Mouse (Mus musculus) gastrocnemius, postnatal 36 days (tissue): ENCODE data around the gene Lrmda. TPM values are rescaled to one million over a fixed set of nuclear protein-coding genes. Genes with fewer than 3 reads are reported as not detected.

Experiments
- DNase-seq, 2 experiments: peaks; one replicate each; pipeline ENCODE4 v3.0.0; 2022
- intact Hi-C: fragments of 180-260 bp; cut with DNase I; formaldehyde crosslinking; loops from one replicate; pipeline ENCODE4 v1.15.1; 2025
- microRNA-seq, 2 experiments: library from miRNA; unstranded; fragments of <30 nt; microRNA quantifications; one replicate each; pipeline ENCODE4 v1.2.0; 2021
- total RNA-seq, 2 experiments: library from RNA; stranded (reverse); gene quantifications; 2 replicates each; pipeline ENCODE4 v1.2.3; 2021

Gene Lrmda
- total RNA-seq, 2 experiments from 2014 or later = 1.7 to 2.8 TPM

GRCm38 (mm10) chr14:23041002-23041401, 1021.5 kb downstream of the Lrmda start:
- no peak for DNase-seq
- intact Hi-C loops = loop anchor here (10.0 kb wide), 2 partner anchors 216 to 466 kb away; no protein-coding TSS in a partner anchor

- no peak for DNase-seq
- intact Hi-C loops = loop anchor here (5.0 to 10.0 kb wide), 4 partner anchors 221 to 1078 kb away; no protein-coding TSS in a partner anchor
These were observed 1025.8 kb downstream of the Lrmda start for GRCm38 (mm10) chr14:23045322-23045721.

DNA sequence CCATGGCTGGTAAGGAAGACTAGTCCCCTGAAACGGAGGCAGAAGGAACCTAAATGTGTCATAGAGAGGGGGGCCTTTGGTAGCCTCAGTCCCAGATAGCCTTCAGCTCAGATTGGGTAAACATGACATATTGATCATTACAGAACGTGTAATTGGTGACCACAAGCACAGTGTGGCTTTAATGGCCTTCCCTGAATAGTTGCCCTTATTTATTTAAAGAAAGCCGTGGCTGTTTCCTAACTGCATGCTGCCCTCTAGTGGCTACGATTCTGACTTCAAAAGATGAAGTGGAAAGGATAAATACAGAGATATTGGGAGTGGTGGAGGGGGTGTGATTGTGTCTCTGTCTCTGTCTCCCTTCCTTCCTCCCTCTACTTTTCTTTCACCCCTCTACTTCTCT, 1026.8 kb downstream of the Lrmda start:
- peak in 1 of 2 experiments; percentile 57 for DNase-seq
- intact Hi-C loops = loop anchor here (5.0 to 10.0 kb wide), 4 partner anchors 222 to 1079 kb away; no protein-coding TSS in a partner anchor

DNA sequence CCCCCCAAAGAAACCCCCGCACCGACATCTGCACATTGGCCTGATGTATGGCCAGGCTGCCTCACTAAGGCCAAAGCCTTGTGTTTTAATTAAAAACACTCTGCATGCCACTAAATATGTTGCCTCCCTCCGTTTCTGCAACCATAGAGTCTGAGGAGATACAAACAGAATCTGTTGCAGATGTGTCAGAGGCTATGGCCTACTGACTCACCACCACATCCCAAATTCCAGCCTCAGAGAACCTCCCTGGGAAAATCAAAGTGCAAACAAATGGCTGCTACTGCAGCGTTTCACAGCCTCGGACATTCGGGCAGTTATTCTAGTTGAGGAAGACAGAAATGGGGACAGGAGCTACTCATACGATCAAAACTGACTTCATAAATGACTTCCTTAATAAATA, 1031.9 kb downstream of the Lrmda start:
- no peak for DNase-seq
- intact Hi-C loops = no loop called here

GRCm38 (mm10) chr14:23052833-23053592, 1033.5 kb downstream of the Lrmda start:
- intact Hi-C loops = no loop called here
- DNase-seq = no peak

DNA sequence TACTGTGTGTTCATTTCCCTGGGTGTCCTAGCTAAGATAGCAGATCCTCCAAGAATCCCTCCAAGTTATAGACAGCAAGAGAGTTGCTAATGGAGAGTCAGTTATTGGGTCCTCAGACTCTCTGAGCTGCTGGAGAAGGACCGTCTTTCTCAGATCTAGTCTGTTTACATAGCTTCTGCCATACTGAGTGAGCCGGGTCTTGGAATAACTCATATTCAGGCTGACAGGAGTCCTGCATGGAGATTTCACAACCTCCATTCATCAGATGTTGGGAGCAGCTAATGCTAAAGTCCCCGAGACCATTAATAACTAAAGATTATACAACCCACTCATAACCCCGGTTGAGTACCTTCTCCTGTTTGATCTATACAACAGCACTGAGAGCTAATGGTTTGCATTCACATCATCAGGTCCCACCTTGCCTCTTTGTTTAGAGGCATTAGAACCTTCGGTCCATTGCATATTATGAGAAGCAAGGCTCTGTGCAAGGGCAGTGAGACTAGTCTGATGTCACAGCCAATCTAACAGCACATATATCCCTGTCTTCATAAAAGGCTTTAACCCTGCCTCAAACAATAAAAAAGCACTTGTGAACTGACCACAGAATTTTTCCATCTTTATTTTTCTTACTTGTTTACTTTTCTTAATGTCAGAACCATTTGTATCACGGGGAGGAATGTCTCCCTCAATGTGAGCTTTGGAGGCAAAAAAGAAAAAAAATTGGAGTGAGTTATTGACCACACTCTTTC, 1037.9 kb downstream of the Lrmda start:
- intact Hi-C loops = no loop called here

GRCm38 (mm10) chr14:23057987-23058386, 1038.5 kb downstream of the Lrmda start:
- no peak for DNase-seq
- intact Hi-C loops = no loop called here

More for the DNA sequence above, 1037.9 kb downstream of the Lrmda start:
- DNase-seq = no peak

GRCm38 (mm10) chr14:23078719-23079118, 1059.2 kb downstream of the Lrmda start:
- intact Hi-C loops = no loop called here

DNA sequence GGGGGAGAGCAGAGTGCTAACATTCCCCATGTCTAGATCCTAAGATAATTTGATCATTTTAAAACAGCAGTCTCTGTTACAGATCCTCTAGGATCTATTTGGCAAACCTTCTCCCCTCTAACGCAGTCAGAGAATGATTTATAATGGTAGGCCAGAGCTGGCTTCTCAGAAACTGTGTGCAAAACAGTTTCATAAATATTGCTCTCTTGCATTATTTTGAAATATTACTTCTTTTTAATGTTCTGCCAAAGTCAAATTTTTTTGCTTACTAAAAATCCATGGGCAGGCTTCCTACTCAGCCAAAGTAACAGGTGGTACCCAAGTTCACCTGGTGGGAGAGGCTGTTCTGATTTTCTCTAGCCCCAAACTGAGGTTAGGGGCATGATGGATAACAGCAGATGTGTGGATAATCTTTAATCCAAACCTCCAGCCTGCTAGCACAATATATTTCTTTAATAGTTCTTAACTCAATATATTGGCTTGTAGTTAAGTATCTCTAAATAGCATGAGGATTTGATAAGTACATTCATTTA, 1064.8 kb downstream of the Lrmda start:
- DNase-seq = no peak
- intact Hi-C loops = no loop called here

More at GRCm38 (mm10) chr14:23078719-23079118, 1059.2 kb downstream of the Lrmda start:
- DNase-seq = no peak

DNA sequence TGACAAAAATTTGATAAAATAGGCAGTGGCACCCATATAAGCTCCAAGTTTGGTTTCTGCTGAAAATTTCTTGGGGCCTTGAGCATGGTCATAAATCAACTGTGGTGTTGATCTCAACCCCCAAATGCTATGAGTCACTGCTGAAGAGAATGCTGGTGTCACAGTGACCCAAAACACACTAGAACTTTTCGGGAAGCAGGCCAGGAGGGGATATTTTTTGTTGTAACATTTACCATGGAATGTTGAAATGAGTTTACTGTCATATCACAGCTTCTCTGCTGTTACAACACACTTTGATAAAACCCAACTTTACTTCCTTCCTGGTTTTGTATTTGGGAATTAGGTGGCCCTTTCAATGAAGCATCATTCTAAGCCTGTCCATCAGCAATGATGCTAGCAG, 1065.3 kb downstream of the Lrmda start:
- intact Hi-C loops = no loop called here
- DNase-seq = peak in 1 of 2 experiments; percentile 27

DNA sequence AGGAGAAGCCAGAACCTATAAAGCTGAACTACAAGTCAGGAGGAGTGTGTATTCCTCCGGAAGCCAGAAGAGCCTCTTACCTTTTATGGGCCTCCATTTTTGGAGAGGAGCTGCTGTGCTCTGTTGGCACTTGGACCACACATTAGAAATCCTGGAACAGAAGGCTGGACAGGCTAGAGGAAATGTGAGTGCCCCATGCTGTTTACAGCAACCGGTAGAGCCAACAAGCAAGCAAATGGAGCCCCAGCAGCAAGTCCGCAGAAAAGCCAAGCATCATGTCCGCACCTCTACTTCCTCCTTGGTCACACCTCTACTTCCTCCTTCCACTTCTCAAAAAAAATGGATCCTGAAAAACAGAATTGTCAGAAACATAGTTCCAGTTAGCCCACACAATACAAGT, 1073.8 kb downstream of the Lrmda start:
- intact Hi-C loops = no loop called here
- no peak for DNase-seq

DNA sequence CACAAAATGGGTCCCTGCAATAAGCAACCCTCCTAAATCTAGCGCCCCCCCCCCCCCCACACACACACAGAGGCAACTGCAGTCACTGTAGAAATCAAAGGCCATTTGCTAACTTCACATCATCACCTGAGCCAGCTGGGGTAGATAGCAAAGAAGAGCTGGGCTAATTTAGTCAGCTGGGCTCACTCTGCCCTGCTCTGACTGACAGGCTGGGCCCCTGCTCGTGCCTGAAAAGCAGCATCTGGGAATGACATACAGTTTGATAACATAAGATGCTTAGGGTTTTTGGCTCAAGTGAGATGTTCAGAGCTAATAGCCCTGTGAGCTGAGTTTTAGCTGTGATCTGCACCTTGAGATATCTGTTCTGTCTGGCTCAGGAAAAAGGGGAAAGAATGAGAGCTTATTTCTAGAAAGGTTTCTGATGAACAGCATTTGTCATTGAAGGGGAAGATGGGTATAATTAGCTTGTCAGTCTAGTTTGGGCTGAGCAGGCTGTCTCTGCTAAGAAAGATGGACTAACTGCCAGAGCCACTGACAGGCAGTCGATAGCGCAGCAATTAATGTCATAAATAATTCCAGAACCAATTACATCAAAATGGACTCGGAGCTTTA, 1075.1 kb downstream of the Lrmda start:
- intact Hi-C loops = no loop called here
- no peak for DNase-seq

GRCm38 (mm10) chr14:23095158-23096016, 1075.9 kb downstream of the Lrmda start:
- intact Hi-C loops = no loop called here
- no peak for DNase-seq

DNA sequence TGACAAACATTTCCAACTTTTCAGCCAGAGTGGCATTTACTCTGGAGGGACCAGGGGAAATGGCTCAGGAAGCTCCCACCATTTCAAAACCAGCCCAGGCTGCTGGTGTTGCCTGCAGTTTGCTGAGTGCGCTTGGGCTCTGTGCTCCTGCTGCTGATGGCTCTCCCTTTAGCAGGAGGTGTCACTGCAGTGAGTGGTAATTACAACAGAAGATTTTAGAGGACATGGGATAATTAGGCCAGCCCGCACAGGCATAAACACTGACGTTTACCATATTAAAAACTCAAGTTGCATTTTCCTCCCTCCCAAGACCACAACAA, 1076.5 kb downstream of the Lrmda start:
- intact Hi-C loops = no loop called here
- DNase-seq = no peak

- intact Hi-C loops = no loop called here
- DNase-seq = no peak
These were observed 1076.9 kb downstream of the Lrmda start for GRCm38 (mm10) chr14:23096405-23096804.

Small RNA genes lying within 50 kb of the gene (microRNA-seq; reads per million reads assigned to microRNA genes)
- gene Gm27532 = 0 reads per million in 2 experiments

Other genes starting within 250 kb of the Lrmda start
- gene Vdac2, start 194.5 kb upstream of the Lrmda start, total RNA-seq = 100 to 1,000 TPM; 278 to 305 TPM
- 10 to 100 TPM in 1 of 2 experiments, 1 to 10 TPM in 1; 6.9 to 10.4 TPM for gene Comtd1, start 170.7 kb upstream of the Lrmda start, total RNA-seq
- 10 to 100 TPM in 1 of 2 experiments, 1 to 10 TPM in 1; 6.5 to 18.3 TPM for gene Zfp503, start 30.1 kb upstream of the Lrmda start, total RNA-seq